Comparison of ENCODE assay signal across 8 mouse cellular contexts in genomic region chr5:44226521-44227461, GRCm38 (mm10). TPM values are rescaled to one million over a fixed set of nuclear protein-coding genes. Genes with fewer than 3 reads are reported as not detected.
DNase-seq lines count a peak whose midpoint lies in the region; ATAC-seq and TF ChIP-seq lines count a peak whose summit lies in the region.

Tapt1 (minus strand) TSS chr5:44226626.

- ATAC-seq in erythroblast, adult 5-6 weeks (replicated peaks; ENCODE audit: low FRiP score, poor library complexity, severe bottlenecking) = peak; percentile 63
- ATAC-seq in heart, embryonic 11.5 days (replicated peaks; ENCODE audit: insufficient number of reproducible peaks, low FRiP score, low TSS enrichment) = peak; percentile 96
- peak; percentile 97 for ATAC-seq in kidney, embryonic 16.5 days (ENCODE audit: low FRiP score, low TSS enrichment)
- peak; percentile 40; the same call in 1 of the 2 replicates for ATAC-seq in monocyte, adult 5-6 weeks (replicated peaks; ENCODE audit: insufficient number of reproducible peaks, low FRiP score, low TSS enrichment, poor library complexity, severe bottlenecking)

- peak within 1 kb of the TSS; percentile 73 for H3K9ac ChIP-seq in heart, embryonic 11.5 days (ENCODE audit: low read depth, low read length)
- H3K9ac ChIP-seq in kidney, embryonic 16.5 days (replicated peaks; ENCODE audit: low read length) = peak within 1 kb of the TSS; percentile 93
- peak within 1 kb of the TSS; percentile 100 for H3K9ac ChIP-seq in liver, adult 2 months (ENCODE audit: low read depth, low read length)

- no peak for TF ChIP-seq CTCF in liver, adult 2 months (IDR thresholded peaks at IDR 0.05; ENCODE audit: low read depth, low read length)

- H3K4me3 ChIP-seq in heart, embryonic 11.5 days (ENCODE audit: low read depth, low read length) = peak within 1 kb of the TSS; percentile 96
- H3K4me3 ChIP-seq in kidney, embryonic 16.5 days (ENCODE audit: low read length) = peak within 1 kb of the TSS; percentile 86
- peak within 1 kb of the TSS; percentile 99 for H3K4me3 ChIP-seq in liver, adult 2 months (ENCODE audit: insufficient read depth, low read depth, low read length)

- H3K27me3 ChIP-seq in heart, embryonic 11.5 days (ENCODE audit: control insufficient read depth, insufficient read depth, low read length) = no peaks in the 10 kb centered on the region
- no peaks in the 10 kb centered on the region for H3K27me3 ChIP-seq in kidney, embryonic 16.5 days (ENCODE audit: insufficient read depth, low read length)
- H3K27me3 ChIP-seq in liver, adult 2 months (ENCODE audit: control insufficient read depth, insufficient read depth, low read length) = no peaks in the 10 kb centered on the region

- peak; percentile 52 for TF ChIP-seq POLR2A in liver, adult 2 months (IDR thresholded peaks at IDR 0.05; ENCODE audit: extremely low read depth, insufficient read depth, low read length)

- peak within 1 kb of the TSS; percentile 87 for H3K27ac ChIP-seq in heart, embryonic 11.5 days (ENCODE audit: low read depth, low read length)
- H3K27ac ChIP-seq in kidney, embryonic 16.5 days (ENCODE audit: low read length) = peak within 1 kb of the TSS; percentile 94
- peak within 1 kb of the TSS; percentile 99 for H3K27ac ChIP-seq in liver, adult 2 months (replicated peaks; ENCODE audit: insufficient read depth, low read depth, low read length)

- peaks cover 14% of the 10 kb centered on the region for H3K4me1 ChIP-seq in heart, embryonic 11.5 days (ENCODE audit: control insufficient read depth, insufficient read depth, low read length)
- H3K4me1 ChIP-seq in kidney, embryonic 16.5 days (ENCODE audit: insufficient read depth, low read length) = peaks cover 33% of the 10 kb centered on the region
- peaks cover 17% of the 10 kb centered on the region for H3K4me1 ChIP-seq in liver, adult 2 months (ENCODE audit: control insufficient read depth, insufficient read depth, low read length)

- H3K9me3 ChIP-seq in heart, embryonic 11.5 days (replicated peaks; ENCODE audit: control insufficient read depth, low read length) = no peaks in the 10 kb centered on the region
- H3K9me3 ChIP-seq in kidney, embryonic 16.5 days (ENCODE audit: low read length) = no peaks in the 10 kb centered on the region

- WGBS in heart, embryonic 11.5 days (ENCODE audit: insufficient replicate concordance) = under 1% methylated on average over 87 of the region's 121 CpGs
- WGBS in kidney, embryonic 16.5 days = under 1% methylated on average over 76 of the region's 121 CpGs
- WGBS in liver, adult 2 months = under 1% methylated on average over 102 of the region's 121 CpGs

- peaks cover 19% of the 10 kb centered on the region for H3K79me2 ChIP-seq in liver, adult 2 months (ENCODE audit: control insufficient read depth, insufficient read depth, low read length)

- peak within 1 kb of the TSS; percentile 85 for H3K4me2 ChIP-seq in heart, embryonic 11.5 days
- H3K4me2 ChIP-seq in kidney, embryonic 16.5 days (replicated peaks; ENCODE audit: low read depth, low read length) = peak within 1 kb of the TSS; percentile 81

- H3K36me3 ChIP-seq in heart, embryonic 11.5 days (ENCODE audit: control insufficient read depth, insufficient read depth, low read length) = no peaks in the 10 kb centered on the region
- no peaks in the 10 kb centered on the region for H3K36me3 ChIP-seq in kidney, embryonic 16.5 days (ENCODE audit: insufficient read depth, low read length)
- H3K36me3 ChIP-seq in liver, adult 2 months (ENCODE audit: control insufficient read depth, insufficient read depth, low read length) = no peaks in the 10 kb centered on the region

- DNase-seq in A20 (ENCODE audit: low read depth, low spot score) = peak; percentile 75
- peak; percentile 91 for DNase-seq in brain, adult 2 months (ENCODE audit: low read depth, low spot score)
- peak; percentile 69 for DNase-seq in liver, adult 2 months (ENCODE audit: extremely low read depth, low read depth, low spot score)
- DNase-seq in spleen, postnatal 36 days (ENCODE audit: low spot score in 2 of 2) = peak; percentile 87 to 90

RNA-seq across cellular contexts. Expression of gene Tapt1, which starts in this region (rescaled TPM):
- total RNA-seq in erythroblast, adult 5-6 weeks (2015; ENCODE audit: low replicate concordance) = 54.1 and 60.3 TPM in 2 replicates
- 67.6 and 88.2 TPM in 2 replicates for total RNA-seq in erythroblast, adult 5-6 weeks (2017; ENCODE audit: low replicate concordance)
- polyA plus RNA-seq in heart, embryonic 11.5 days (2014; fragmentation: Nextera tagmentation; extraction: Ambion mirVana) = 23.8 and 26.9 TPM in 2 replicates
- polyA plus RNA-seq in kidney, embryonic 16.5 days (2015; fragmentation: Nextera tagmentation; extraction: Ambion mirVana) = 33.6 and 34.6 TPM in 2 replicates
- 63.5 and 68.6 TPM in 2 replicates for total RNA-seq in liver, adult 2 months (2014; rRNA removed)
- polyA plus RNA-seq in liver, adult 2 months (2012; rRNA removed) = 34.8 and 35.8 TPM in 2 replicates
- total RNA-seq in monocyte, adult 5-6 weeks (2017) = 60.4 to 82.0 TPM (median 80.8 TPM) in 3 replicates

Comparison
In these comparisons a context has a peak if more than half of its experiments do, and no peak if none do; other contexts are left out.
1. Peak in every context shown above with its lines: DNase-seq, ATAC-seq, H3K4me3 ChIP-seq and H3K27ac ChIP-seq.
2. ATAC-seq: peak in every context shown above with its lines; median percentile 97 in kidney, embryonic 16.5 days; 96 in heart, embryonic 11.5 days; 63 in erythroblast, adult 5-6 weeks; 40 in monocyte, adult 5-6 weeks.